Mouse (Mus musculus): ENCODE data around the gene Gm11011. TPM values are rescaled to one million over a fixed set of nuclear protein-coding genes. Genes with fewer than 3 reads are reported as not detected.

The Gm11011 gene
- not detected for polyA plus RNA-seq (2014; fragmentation: Illumina TruSeq; extraction: RNeasy Lipid Tissue Mini Kit (QIAGEN cat#74804))

DNA sequence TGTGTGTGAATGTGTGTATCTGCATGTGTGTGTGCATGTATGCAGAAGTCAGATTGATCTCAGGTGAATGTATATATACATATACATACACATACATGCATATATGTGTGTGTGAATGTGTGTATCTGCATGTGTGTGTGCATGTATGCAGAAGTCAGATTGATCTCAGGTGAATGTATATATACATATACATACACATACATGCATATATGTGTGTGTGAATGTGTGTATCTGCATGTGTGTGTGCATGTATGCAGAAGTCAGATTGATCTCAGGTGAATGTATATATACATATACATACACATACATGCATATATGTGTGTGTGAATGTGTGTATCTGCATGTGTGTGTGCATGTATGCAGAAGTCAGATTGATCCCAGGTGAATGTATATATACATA, at the start of gene Gm11011:
TSS of gene Gm11011 (minus strand) at position 101 of the 400 bp plus-strand sequence.

DNA sequence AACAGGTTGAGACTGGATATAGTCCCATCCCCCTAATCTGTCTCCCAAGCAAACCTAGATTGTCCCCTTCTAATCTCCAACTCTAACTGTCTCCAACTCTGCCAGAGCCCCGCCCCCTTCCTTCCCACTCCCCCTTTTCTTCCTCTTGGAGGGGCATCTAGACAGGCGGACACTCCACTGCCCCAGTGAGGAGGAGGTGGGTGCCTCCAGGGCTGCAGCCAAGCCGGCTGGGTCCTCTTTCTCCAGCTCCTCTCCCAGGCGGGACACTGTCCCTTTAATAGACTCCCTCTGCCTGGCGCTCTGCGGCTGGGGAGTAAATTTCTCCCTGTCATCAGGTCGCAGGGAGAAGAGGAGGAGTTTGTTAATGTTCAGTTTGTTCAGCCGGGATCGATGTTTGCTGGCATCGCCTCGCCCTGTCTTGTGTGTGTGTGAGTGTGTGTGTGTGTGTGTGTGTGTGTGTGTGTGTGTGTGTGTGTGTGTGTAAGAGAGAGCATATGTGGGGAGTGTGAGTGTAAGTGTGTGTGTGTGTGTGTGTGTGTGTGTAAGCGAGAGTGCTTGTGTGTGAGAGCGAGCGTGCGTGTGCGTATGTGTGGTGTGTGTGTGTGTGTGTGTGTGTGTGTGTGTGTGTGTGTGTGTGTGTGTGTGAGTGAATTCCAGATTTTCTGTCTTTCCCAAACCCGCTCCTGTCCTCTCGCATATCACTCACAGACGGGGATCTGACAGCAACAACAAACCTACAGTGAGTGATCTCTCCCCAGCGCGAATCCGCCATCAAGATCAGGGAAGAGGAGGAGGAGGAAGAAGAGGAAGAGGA, 45.0 kb upstream of the Gm11011 start, which contains the start of gene Tshz2:
TSS of gene Tshz2 (plus strand) at position 676 of the 814 bp plus-strand sequence.

Other genes with a start within 250 kb of the Gm11011 start
- gene Tshz2, start 45.3 kb upstream of the Gm11011 start, polyA plus RNA-seq (2014; fragmentation: Illumina TruSeq; extraction: RNeasy Lipid Tissue Mini Kit (QIAGEN cat#74804)): 47.3 TPM

Data from ovary, adult 10 weeks (tissue).